24 mouse cellular contexts compared by ENCODE assay signal in the genomic region with DNA sequence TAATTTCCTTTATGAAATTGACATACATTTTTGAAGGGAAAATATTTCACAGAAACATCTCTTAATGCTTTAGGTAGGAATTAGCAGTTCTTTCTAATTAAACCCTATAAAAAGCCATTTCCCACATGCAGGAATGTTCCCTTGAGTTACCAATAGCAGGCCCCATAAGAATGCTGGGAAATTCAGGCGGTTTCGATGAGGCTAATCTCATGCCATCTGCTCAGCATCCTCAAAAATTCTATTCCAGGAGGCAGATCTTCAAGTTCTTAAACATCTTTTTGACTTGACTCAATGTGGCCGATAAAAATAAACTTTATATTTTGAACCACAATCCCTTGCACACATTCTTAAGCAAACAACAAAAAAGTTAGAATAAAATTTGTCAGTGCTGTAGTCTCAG.
"Had no signal": no experiment of that assay in that cellular context is flagged by ENCODE, and none has a peak within 500 bp of the region (broad histone marks: within the 10 kb centered on the region; RNA-seq: fewer than 3 reads in every experiment).

No protein-coding gene starts in this region.

- ATAC-seq: hindbrain, embryonic 16.5 days; inflammation-experienced regulatory T-cells, adult 6 months; intestine, embryonic 15.5 days; intestine, postnatal 0 days had no signal

- H3K4me3 ChIP-seq: gastrocnemius, adult 2 months; heart, embryonic 10.5 days; heart, embryonic 12.5 days; hindbrain, embryonic 10.5 days; hindbrain, embryonic 12.5 days; intestine, embryonic 15.5 days; layer of hippocampus, adult 2 months; limb, embryonic 10.5 days; limb, embryonic 12.5 days had no signal

- H3K27ac ChIP-seq: gastrocnemius, adult 2 months; heart, embryonic 10.5 days; hindbrain, embryonic 10.5 days; hindbrain, embryonic 12.5 days; hindbrain, embryonic 14.5 days; intestine, embryonic 15.5 days; layer of hippocampus, adult 2 months; limb, embryonic 10.5 days; limb, embryonic 12.5 days had no signal

- DNase-seq: gastrocnemius, adult 2 months; gastrocnemius, postnatal 10 days; gastrocnemius, postnatal 25 days; heart, adult 18-20 months; heart, postnatal 10 days; heart, postnatal 4 days; kidney, adult 18-20 months; kidney, adult 8-10 months; kidney, postnatal 10 days; kidney, postnatal 25 days; kidney, postnatal 4 days; liver had no signal
